Mouse (Mus musculus): ENCODE results near the gene Adamts4.

Adamts4 gene

DNA sequence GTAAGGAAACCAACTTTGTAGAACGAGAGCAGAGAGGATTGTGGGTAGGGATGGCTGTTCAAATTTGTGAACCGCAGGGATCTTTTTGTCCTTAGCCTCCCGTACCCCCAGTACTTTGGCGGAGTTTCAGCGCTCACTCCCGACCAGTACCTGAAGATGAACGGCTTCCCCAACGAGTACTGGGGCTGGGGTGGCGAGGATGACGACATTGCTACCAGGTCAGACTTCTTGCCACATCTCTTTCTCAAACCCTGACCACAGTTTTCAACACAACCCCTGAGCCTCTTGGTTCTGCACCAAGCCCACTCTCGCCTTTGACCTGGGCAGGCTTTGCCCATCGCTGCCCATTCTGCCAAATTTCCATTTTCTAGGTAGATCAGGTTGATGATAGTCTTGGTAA is 23.9 kb downstream of the Adamts4 start:
- in situ Hi-C loops (cut with MboI; ENCODE audit: low sequenced_read_pairs) = no loop called here

- in situ Hi-C loops (cut with MboI; ENCODE audit: low sequenced_read_pairs) = no loop called here
Observed at GRCm38 (mm10) chr1:171275144-171275734, 25.0 kb downstream of the Adamts4 start.

- in situ Hi-C loops (cut with MboI; ENCODE audit: low sequenced_read_pairs) = no loop called here
Observed at GRCm38 (mm10) chr1:171276110-171276748, 26.0 kb downstream of the Adamts4 start.

DNA sequence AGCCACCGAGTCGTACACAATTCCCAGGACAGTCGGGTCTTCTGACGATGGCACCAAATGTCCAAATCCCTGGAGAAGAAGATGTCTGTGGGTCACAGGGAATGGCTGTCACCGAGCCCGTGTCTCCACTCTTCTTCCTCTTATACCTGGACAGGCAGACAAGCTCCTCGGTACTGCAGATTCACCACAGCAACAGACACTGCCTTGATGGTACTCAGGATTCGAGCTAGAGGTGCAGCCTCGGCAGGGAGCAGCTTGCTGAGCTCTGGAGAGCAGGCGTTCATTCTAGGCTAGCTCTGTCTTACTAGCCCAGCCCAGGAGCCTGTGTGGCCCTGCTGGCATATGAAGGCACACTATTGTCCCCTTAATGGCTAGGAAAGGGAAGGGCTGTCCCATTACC is 27.5 kb downstream of the Adamts4 start:
- in situ Hi-C loops (cut with MboI; ENCODE audit: low sequenced_read_pairs) = no loop called here

- in situ Hi-C loops (cut with MboI; ENCODE audit: low sequenced_read_pairs) = no loop called here
Observed at GRCm38 (mm10) chr1:171278436-171278835, 28.2 kb downstream of the Adamts4 start.

GRCm38 (mm10) chr1:171279012-171279705 is 28.9 kb downstream of the Adamts4 start:
- in situ Hi-C loops (cut with MboI; ENCODE audit: low sequenced_read_pairs) = no loop called here

DNA sequence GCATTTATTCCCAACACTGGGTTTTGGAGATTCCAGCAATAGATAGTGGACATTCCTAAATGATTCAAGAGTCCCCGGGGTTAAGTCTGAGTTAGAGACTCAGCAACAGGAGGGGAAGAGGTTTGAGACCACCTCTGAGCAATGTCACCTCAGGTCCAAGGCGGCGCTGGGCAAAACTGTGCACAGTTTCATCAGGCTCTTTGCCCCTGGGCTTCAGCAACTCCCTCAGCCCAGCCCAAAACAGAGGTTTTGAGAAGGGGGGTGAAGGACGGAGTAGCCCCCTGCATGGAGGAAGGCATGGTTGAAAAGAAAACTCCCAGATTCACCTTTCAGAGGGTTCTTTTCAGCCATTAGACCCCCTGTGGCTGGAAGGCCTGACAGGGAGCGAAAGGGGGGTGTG is 29.5 kb downstream of the Adamts4 start:
- in situ Hi-C loops (cut with MboI; ENCODE audit: low sequenced_read_pairs) = no loop called here

GRCm38 (mm10) chr1:171280250-171280915 is 30.2 kb downstream of the Adamts4 start:
- in situ Hi-C loops (cut with MboI; ENCODE audit: low sequenced_read_pairs) = no loop called here

DNA sequence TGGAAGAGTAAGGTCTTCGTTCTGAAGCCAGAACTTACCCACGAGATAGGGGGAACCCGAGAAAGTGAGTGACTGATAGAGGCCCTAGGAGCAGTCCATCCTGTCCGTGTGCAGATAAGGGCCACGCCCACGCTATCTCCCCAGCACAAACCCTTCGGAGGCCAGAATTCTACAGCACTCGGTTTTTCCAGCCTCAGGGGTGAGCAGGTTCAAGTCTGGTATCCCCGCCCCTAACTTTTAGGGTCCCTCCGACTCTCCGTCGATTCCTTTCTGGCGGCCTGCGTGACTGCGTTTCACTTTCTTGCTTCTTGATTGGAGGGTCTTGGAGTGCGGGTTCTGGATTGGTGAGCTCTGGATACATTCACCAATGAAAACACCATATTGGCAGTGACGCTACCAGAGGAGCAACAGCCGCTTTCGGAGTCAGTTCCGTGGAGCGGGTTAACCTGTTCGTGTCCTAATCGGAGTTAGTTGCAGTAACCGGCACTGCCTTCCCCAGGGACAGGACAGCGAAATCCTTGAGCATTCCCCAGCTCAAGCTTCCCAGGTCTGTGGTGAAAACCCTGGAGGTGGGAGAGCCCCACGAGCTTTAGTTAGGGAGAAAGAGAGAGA is 30.8 kb downstream of the Adamts4 start, which contains the start of gene Ppox:
TSS of gene Ppox (minus strand) at position 271 of the 612 bp plus-strand sequence.
- in situ Hi-C loops (cut with MboI; ENCODE audit: low sequenced_read_pairs) = no loop called here

GRCm38 (mm10) chr1:171281528-171281923 is 31.3 kb downstream of the Adamts4 start:
- in situ Hi-C loops (cut with MboI; ENCODE audit: low sequenced_read_pairs) = no loop called here

GRCm38 (mm10) chr1:171282086-171282805 is 32.0 kb downstream of the Adamts4 start:
- in situ Hi-C loops (cut with MboI; ENCODE audit: low sequenced_read_pairs) = no loop called here

- in situ Hi-C loops (cut with MboI; ENCODE audit: low sequenced_read_pairs) = no loop called here
Observed at GRCm38 (mm10) chr1:171283188-171284160, 33.3 kb downstream of the Adamts4 start.

- in situ Hi-C loops (cut with MboI; ENCODE audit: low sequenced_read_pairs) = no loop called here
Observed at GRCm38 (mm10) chr1:171284491-171284890, 34.3 kb downstream of the Adamts4 start.

DNA sequence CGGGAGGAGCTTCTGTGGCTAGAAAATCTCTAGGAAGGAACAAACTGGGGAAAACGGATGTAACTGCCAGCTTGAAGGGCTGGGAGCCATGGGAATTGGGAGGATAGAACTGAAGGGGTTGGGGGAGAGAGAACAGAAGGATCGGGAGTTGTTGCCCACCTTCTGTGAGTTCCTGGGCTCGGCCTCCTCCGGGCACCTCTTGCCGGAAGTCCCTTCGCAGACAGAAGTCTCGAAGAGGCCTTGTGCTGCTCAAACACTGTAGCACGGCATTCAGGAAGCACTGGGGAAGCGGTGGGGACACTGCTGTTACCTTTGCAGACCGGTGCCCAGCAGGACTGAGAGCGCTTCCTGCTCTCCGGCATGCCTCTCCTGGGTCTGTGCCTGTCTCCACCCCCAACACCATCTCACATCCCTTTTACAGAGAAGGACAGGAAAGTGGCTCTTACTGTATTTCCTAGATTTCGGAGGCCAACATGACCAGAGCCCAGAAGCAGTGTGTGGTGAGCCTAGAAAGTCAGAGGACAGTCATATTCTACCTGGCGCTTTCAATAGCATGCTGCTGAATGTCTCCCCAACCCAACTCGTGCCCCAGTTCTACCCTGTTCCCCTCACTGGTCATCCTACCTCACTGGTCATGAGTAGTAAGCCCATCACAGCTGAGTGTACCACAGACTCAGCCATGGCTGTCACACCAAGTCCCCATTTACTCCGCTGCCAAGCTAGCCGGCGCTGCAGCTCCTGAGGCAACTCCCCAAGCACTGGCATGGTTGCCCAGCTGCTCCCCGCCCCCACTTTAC is 35.1 kb downstream of the Adamts4 start:
- in situ Hi-C loops (cut with MboI; ENCODE audit: low sequenced_read_pairs) = no loop called here

- in situ Hi-C loops (cut with MboI; ENCODE audit: low sequenced_read_pairs) = no loop called here
Observed at GRCm38 (mm10) chr1:171286517-171286916, 36.3 kb downstream of the Adamts4 start.

GRCm38 (mm10) chr1:171287136-171288081 is 37.2 kb downstream of the Adamts4 start, which contains the start of gene Usp21:
Usp21 (minus strand) TSS chr1:171287991.
- in situ Hi-C loops (cut with MboI; ENCODE audit: low sequenced_read_pairs) = no loop called here

GRCm38 (mm10) chr1:171288328-171288727 is 38.1 kb downstream of the Adamts4 start:
- in situ Hi-C loops (cut with MboI; ENCODE audit: low sequenced_read_pairs) = no loop called here
